Mouse (Mus musculus): ENCODE results near the gene Srp54c.
"Not testable (repeated sequence)": the region's sequence is repeated elsewhere in the genome, so short reads cannot be mapped to it uniquely, and the experiment has no call there.

Srp54c gene

DNA sequence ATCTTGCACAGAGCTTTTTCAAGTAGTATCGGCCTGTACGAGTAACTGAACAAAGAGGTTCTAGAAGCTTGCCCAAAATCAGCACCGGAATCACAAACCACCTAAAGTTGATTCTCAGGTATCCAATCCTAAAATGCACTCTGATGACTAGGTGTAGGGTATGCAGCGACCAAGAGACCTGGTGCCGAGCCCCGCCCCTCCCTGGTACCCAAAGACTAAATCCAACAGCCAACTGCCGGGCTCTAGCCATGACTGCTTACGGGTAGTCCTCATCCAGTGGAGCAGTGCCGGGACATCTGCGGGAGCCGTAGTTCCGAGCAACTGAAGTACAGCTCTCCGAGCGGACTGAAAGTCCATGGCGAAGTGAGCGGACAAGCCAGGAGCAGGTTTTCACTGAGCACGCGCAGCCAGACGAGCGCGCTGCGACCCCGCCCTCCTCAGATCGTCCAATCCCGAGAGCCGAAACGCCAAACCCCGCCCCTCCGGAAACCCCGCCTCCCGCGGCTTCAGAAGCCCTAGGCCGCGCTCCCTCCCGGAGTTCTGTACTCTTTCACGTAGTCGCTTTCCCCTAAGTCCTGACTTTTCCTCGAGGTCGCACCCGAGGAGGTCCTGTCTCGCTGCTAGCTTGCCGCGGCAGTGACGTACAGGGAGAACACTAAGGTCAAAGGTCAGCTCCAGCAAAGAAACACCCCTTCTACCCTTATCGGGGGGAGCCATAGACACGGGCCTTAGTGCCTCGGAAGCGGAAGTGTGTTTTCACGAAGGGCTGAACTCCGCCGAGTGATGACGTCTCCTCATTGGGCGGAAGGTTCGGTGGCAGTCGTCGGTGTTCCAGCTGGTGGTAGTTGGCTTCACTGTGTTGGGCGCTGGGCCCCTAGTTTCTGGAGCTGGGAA, at the start of gene Srp54c:
TSS of gene Srp54c (plus strand) at position 543 of the 894 bp plus-strand sequence.
- not testable (repeated sequence) for DNase-seq

DNA sequence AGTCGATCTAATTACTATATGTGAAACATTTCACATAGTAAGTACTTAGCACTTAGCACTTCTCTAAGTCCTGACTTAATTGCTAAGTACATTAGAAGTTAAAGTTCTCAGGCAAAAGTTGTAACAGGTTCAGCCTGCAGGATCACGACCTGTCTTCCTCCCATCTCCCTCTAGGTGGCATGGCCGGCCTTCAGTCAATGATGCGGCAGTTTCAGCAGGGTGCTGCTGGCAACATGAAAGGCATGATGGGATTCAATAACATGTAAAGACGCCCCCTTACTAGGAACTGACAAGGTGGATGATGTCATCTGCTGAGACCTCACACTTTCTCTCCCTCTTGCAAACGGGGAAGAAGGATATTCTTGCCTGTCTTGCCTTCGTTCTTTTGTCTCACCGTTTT, 42.3 kb upstream of the Srp54c start:
- DNase-seq, result not testable (repeated sequence)

DNA sequence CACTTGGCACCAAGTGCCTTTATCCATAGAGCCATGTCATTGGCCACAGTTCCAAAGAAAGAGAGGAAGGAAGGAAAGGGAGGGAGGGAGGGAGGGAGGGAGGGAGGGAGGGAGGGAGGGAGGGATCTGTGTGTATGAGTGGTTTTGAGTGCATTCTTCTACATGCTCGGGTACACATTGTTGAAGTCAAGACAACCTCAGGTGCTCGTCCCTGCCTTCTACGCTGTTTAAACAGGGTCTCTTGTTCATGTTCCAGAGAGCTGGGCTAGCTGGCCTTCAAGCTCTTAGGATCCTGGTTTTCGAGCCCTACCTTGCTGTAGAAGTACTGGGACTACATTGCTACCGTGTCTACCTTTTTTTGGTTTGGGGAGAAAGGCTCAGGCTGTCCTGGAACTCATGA, 40.8 kb upstream of the Srp54c start:
- not testable (repeated sequence) for DNase-seq

DNA sequence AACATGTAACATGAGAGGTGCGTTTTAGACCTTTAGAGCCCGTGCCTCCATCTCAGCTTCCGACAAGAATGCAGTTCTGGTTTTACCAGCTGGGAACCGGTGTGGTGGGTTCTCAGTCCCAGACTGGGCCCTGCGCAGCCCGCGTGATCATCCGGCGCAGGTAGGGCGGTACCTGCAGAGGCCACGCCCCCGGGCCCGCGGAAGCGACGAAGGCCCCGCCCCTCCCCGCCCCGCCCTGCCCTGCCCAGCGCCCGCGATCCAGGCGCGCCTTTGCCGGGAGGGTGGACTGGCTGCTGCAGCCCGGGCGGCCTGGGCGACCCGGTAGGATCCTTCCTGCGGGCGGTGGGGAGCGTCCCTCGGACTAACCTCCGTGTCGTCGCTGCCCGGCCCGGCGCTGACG, 30.7 kb upstream of the Srp54c start, which contains the start of gene 1700047I17Rik2:
TSS of gene 1700047I17Rik2 (plus strand) at position 287 of the 400 bp plus-strand sequence.
- not testable (repeated sequence) for DNase-seq

DNA sequence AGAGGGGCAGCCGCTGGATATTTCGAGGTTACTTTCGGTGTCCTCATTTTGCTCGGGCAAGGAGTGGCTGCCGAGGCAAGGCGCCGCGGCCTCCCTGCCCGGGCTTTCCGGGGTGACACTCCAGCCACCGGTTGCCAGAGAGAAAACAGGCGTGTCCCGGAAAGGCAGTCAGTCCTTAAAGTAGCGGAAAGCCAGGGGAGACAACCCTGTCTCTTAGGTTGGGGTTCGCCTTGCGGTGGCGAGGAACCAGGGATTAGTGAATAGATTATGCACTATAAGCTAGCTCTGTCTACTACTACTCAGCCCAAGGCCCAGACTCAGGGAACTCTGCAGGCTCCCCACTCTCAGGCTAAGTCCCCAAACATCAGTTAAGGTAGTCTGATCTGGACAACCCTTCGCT, 30.2 kb upstream of the Srp54c start:
- not testable (repeated sequence) for DNase-seq

DNA sequence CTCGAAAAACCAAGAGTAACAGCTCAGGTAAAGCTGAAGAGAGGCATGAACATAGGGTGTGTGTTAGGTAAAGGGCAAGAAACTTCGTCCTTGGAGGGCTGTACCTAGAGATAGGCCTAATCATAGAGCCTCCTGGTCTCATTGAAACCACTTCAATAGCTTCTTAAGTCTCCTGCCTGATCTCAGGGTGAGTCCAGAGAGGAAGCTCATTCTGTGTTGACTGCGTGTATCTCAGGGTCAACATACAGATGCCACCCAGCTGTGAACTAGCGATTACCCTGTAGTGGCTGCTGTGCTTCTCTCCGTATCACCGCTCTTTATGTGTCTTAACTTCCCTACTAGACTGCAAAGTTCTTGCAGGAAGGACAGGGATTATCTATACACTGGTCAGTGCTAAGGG, 17.0 kb upstream of the Srp54c start:
- DNase-seq, result not testable (repeated sequence)

DNA sequence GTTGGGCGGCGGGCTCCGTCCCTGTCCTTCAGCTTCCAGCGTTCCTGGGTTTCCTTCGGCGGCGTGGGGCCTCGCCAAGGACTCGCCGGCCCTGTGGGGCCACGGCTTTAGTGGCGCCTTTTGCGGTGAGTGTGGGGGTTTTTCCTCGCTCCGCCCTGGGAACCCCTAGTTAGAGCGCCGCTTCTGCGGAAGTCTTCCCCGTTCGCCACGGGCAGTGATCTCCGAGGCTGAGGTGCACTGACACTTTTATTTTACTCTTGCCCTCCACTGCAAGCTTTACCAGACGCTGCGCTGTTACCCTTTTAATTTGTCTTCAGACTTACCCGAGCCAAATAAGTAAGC, 523 bp downstream of the Srp54c start:
- peak; percentile 5 to 12 for DNase-seq

DNA sequence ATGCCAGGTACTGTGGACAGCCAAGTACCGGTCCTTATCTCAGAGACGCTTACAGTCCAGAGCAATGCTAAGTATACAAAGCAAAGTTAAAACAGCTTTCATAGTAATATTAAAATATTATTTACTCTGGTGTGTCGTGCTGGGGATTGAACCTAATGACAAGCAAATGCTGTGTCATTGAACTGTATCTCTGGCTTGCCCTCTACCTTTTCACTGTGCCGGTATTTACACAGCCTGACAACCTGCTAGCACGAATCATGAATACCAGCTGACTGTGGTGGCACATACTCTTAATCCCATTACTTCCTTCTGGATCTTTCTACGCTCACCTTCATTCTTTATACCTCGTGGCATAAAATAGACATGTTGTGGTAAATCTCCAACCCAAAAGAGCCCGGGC, 12.3 kb downstream of the Srp54c start:
- DNase-seq, result not testable (repeated sequence)

DNA sequence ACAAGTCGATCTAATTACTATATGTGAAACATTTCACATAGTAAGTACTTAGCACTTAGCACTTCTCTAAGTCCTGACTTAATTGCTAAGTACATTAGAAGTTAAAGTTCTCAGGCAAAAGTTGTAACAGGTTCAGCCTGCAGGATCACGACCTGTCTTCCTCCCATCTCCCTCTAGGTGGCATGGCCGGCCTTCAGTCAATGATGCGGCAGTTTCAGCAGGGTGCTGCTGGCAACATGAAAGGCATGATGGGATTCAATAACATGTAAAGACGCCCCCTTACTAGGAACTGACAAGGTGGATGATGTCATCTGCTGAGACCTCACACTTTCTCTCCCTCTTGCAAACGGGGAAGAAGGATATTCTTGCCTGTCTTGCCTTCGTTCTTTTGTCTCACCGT, 32.0 kb downstream of the Srp54c start:
- not testable (repeated sequence) for DNase-seq

DNA sequence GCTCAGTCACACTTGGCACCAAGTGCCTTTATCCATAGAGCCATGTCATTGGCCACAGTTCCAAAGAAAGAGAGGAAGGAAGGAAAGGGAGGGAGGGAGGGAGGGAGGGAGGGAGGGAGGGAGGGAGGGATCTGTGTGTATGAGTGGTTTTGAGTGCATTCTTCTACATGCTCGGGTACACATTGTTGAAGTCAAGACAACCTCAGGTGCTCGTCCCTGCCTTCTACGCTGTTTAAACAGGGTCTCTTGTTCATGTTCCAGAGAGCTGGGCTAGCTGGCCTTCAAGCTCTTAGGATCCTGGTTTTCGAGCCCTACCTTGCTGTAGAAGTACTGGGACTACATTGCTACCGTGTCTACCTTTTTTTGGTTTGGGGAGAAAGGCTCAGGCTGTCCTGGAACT, 33.4 kb downstream of the Srp54c start:
- not testable (repeated sequence) for DNase-seq

DNA sequence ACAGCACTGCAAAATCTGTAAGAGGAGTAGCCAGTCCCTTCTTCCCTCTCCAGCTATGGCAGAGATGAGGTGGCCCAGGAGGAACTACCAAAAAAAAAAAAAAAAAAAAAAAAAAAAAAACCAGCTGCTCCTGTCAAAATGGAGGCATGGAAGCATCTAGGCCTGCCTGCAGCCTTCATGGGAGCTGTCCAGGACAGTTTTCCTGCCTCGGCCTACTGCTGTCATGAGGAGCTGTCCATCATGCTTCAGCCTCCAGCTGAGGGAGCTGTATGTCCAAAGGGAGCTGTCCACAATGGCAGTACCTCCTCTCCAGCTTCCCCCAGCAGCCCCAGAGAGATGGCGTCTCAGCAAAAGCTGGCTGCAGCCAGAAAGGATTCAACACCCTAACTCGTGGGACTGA, 42.3 kb downstream of the Srp54c start:
- no peak for DNase-seq

DNA sequence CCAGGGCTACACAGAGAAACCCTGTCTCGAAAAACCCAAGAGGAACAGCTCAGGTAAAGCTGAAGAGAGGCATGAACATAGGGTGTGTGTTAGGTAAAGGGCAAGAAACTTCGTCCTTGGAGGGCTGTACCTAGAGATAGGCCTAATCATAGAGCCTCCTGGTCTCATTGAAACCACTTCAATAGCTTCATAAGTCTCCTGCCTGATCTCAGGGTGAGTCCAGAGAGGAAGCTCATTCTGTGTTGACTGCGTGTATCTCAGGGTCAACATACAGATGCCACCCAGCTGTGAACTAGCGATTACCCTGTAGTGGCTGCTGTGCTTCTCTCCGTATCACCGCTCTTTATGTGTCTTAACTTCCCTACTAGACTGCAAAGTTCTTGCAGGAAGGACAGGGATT, 47.6 kb downstream of the Srp54c start:
- DNase-seq, result not testable (repeated sequence)

DNA sequence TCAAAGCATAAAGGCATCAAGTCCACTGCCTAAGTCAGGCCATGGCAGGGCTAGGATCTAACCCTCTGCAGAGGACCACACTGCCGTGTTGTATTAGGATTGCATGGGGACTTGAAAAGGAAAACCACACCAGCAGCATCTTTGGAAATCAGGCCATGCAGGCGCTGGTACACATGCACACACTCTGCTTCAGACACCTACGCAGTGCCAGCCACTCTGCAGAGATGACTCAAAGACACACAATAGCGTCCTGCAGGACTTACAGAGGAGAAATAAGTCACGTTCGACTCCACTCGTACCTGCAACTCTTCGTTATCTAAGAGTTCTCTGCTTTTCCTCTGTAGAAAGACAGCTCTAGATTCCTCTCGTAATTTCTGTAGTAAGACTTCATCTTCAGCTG, 68.1 kb downstream of the Srp54c start:
- DNase-seq, result no peak

DNA sequence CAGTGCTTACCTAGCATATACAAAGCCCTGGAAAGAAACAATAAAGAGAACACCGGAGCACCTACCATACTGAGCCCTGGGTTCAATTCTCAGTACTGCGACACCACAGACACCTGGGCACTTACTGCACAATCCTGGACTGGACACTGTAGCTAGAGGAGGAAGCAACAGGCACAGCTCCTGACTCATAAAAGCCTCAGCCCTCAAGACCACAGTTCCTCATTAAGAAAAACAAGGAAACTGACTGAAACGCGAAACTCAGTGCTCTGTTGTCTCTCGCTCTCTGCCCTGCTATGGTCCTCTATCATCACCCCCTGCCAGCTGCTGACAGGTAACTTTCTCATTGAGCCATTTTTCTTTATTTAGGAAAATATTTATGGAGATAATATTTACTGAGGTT, 69.4 kb downstream of the Srp54c start, which contains the start of gene 1110008L16Rik:
TSS of gene 1110008L16Rik (plus strand) at position 242 of the 400 bp plus-strand sequence.
- DNase-seq, result no peak

DNA sequence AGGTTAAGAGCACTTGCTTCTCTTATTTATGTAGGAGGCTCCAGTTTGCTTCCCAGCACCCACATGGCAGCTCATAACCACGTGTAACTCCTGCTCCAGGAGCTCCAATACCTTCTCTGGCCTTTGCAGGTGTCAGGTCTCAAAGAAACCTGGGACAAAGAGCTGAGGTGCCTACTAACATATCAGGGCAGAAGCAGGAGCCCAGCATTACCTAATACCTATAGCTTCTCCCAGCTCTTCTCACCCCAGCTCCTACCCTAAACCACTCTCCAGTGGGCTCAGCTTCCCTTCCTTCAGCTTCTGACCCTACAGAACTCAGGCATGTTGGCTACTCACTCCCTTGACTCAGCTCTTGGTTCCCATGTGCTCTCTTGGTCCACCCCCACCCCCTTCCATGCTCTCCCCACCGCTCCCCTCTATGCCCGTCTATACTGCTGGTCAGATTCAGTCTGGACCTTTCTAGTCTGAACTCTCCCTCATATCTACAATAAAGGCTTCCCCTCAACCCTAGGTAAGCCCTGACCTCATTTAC, 70.9 kb downstream of the Srp54c start:
- no peak for DNase-seq

DNA sequence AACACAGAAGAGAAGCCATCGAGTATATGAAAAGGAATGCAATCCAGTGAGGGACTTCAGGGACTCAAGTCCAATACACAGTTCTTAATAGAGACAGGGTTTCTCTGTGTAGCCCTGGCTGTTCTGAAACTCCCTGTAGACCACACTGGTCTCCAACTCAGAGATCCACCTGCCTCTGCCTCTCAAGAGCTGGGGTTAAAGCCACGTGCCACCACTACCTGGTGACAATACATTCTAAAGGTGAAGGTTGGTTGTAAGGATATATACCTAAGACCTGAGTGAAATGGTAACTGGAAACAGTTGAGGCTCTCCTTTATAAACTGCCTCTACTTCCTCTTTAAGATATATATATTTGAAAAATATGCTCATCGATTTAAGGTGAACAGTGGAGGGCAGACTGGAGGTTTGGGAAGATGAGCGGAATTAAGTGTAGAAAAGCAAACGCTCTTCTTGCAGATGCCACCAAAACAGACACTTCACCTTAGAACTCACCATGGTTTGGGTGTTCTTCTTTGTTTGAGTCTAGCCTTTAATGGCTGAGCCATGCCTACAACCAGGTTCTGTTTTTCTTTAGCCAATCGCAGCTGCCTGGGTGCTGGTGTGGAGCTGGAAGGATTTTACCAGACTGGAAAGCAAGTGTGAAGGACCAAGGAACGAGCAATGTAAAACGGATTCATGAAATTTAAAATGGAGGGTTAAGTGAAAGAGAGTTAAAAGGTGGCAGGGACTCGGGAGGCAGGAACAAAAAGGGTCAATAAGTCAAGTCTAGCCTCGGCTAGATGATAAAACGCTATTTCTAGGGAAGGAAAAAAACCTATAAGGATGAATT, 71.7 kb downstream of the Srp54c start:
- no peak for DNase-seq

DNA sequence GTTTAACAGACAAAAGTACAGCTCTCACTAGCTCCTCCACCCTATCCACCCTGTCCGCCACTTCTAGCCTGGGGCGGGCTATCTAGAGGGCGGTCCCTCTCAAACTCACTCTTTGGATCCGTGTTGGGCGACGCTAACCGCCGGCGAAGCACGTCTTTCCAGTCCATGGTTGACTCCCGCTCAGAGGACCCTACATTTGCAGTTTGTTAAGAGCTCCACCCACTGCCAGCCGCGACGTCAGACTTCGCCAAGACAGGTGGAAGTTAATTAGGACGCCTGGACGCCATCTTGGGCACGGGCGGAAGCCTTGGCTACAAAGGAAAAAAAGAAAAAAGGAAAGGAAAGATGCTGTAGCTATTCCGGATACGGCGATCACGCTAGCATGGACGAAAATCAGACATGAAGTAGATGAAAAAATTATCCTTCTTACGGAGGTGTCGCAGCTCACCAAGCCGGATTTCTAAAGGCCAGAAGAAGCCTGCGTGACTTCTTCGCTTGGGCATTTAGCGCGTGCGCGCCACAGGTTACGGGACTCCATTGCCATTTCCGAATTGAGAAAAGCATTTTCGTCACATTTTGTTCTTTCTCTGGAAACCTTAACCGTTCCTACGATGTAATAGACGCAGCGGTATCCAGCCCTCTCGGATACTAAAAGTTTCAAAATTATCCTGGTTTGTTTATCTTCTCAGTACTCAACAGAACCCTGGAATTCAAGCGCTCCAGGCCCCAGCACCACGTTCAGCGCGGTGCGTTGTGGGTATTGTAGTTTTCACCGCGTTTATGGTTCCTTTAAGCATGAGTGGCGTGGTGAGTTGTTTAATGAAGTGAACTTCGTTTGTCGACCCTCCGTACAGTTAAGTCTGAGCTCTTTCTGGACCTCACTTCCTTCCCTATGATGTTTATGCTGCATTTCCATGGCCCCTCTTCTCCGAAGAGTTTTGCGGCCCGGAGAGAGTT, 72.8 kb downstream of the Srp54c start, which contains the start of gene Ppp2r3c:
TSS of gene Ppp2r3c (minus strand) at position 514 of the 957 bp plus-strand sequence.
- DNase-seq, result peak; percentile 87 to 91

DNA sequence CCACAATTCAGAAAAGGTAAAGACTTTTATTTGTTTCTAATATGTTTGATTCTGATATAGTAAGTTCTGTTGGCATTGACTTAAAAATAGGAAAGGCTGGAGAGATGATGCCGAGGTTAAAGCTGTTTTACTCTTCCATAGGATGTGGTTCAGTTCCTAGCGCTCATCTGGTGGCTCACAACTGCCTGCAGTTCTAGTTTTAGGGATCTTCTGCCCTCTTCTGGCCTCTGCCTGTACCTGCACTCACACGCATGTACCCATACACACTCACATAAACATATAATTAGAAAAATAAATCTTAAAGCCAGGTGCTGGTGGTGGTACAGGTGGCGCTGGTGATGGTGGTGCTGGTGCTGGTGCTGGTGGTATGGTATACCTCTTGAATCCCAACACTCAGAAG, 76.4 kb downstream of the Srp54c start:
- no peak for DNase-seq

DNA sequence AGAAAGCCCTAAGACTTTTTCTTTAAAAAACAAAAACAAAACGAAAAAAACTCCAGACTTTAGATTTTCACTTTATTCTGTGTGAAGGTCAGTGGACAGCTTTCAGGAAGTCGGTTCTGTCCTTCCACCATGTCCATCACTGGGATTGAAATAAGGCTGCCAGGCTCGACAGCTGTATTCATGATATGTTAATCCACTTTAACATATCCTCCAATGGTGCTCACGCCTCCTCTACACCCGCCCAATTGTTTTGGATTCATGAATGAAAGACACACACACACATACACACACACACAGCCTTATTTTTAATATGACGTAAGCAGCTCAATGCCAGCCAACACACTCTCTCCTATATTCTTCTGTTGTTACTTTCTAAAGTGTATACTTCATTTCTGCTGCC, 77.6 kb downstream of the Srp54c start:
- DNase-seq, result no peak

DNA sequence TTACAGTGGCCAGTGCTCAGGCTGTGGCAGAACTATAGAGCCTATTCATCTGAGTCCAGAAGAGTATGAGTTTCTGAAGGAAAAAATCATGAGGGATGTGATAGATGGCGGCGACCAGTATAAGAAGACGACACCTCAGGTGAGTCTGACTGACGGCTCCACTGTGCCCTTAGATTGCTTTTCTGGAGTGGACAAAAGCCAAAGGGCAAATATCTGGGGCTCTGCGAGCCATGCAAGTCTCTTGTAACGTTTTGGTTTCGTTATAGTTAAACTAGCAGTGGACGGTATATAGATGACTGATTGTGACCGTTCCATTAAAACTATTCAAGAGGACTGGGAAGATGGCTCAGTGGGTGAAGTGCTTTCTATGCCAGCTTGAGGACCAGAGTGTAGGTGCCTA, 78.8 kb downstream of the Srp54c start:
- DNase-seq, result no peak

DNA sequence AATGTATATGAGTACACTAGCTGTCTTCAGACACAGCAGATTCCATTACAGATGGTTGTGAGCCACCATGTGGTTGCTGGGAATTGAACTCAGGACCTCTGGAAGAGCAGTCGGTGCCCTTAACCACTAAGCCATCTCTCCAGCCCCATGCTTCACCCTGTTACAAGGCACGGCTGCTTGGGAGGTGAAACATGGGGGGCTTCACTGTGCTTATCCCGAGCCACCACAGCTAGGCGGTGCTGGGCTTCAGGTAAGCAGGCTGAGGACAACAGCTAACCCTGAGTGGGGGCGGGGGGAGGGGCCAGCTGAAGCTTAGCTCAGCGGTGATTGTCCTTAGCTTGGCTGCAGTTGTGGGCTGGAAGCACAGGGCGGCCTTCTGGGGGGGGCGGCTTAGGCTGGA, 79.5 kb downstream of the Srp54c start:
- no peak for DNase-seq

DNA sequence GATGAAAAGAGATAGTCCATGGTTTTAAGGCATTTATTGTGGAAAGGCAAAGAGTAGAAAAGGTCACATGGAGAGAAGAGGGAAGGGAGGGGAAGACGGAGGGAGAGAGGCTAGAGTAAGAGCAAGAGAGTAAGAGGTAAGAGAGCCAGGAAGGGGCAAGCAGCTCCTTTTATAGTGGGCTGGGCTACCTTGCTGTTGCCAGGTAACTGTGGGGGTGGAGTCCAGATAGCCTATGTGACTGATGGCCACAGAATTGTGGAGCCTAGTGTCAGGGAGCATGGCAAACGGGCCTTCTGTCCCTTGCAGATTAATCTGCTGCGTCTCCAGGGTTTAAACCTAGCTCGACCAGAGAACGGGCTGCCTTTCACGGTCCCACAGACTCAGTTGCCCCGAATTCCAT, 81.9 kb downstream of the Srp54c start:
- DNase-seq, result no peak
